Mouse (Mus musculus) limb, embryonic 15.5 days (tissue): ENCODE measurements around the gene Hecw1. TPM values are rescaled to one million over a fixed set of nuclear protein-coding genes. Genes with fewer than 3 reads are reported as not detected.
"Not testable (repeated sequence)": the region's sequence is repeated elsewhere in the genome, so short reads cannot be mapped to it uniquely, and the experiment has no call there.

Source experiments
- ATAC-seq: fragments of 200-750 bp; cut with Nextera tagmentation; 2 replicates; pipeline ENCODE4 v1.8.0; 2017; ENCODE audit warnings: low read depth, moderate TSS enrichment; ENCODE audit not compliant: insufficient number of reproducible peaks, low FRiP score, low TSS enrichment
- H3K27ac ChIP-seq: fragments of 300-500 bp; sonication (generic); 2 replicates; pipeline ENCODE4 v1.5.1; 2015; ENCODE audit warnings: moderate library complexity, mild to moderate bottlenecking, inconsistent platforms
- H3K27me3 ChIP-seq: fragments of 300-500 bp; sonication (generic); 2 replicates; pipeline ENCODE4 v1.6.1; 2015; ENCODE audit warnings: inconsistent platforms
- H3K36me3 ChIP-seq: fragments of 300-500 bp; sonication (generic); 2 replicates; pipeline ENCODE4 v1.6.1; 2015; ENCODE audit warnings: inconsistent platforms
- H3K4me1 ChIP-seq: fragments of 300-500 bp; sonication (generic); 2 replicates; pipeline ENCODE4 v1.6.1; 2015; ENCODE audit warnings: inconsistent platforms
- H3K4me2 ChIP-seq: fragments of 300-500 bp; sonication (generic); 2 replicates; pipeline ENCODE4 v1.6.1; 2015; ENCODE audit warnings: mild to moderate bottlenecking, inconsistent platforms
- H3K4me3 ChIP-seq: fragments of 300-500 bp; sonication (generic); 2 replicates; pipeline ENCODE4 v1.5.1; 2015; ENCODE audit warnings: mild to moderate bottlenecking, inconsistent platforms
- H3K9ac ChIP-seq: fragments of 300-500 bp; sonication (generic); 2 replicates; pipeline ENCODE4 v1.6.1; 2015; ENCODE audit warnings: inconsistent platforms
- H3K9me3 ChIP-seq: fragments of 300-500 bp; sonication (generic); 2 replicates; pipeline ENCODE4 v1.6.1; 2016; ENCODE audit warnings: inconsistent platforms
- WGBS: fragments of 180-500 bp; shearing (Covaris S2); methylation state at CpG from one replicate; pipeline ENCODE4 v1.1.7; 2015; 5-methylcytosine and 5-hydroxymethylcytosine counted together
- polyA plus RNA-seq: library from polyadenylated mRNA; unstranded; fragments of >200 nt; fragmentation: Nextera tagmentation; extraction: Ambion mirVana; gene quantifications from 2 replicates; pipeline ENCODE4 v1.2.1, GENCODE M21; 2015

Hecw1 gene
- polyA plus RNA-seq, 1 experiment from 2014 or later, result 0.13 TPM

GRCm38 (mm10) chr13:14327252-14327651 is 195.8 kb downstream of the Hecw1 start:
- H3K4me2 ChIP-seq, result no peak overlapping the region
- no peaks in the 10 kb centered on the region for H3K36me3 ChIP-seq
- 100% methylated on average over 1 of the region's 1 CpGs for WGBS
- H3K9me3 ChIP-seq, result no peaks in the 10 kb centered on the region
- no peak overlapping the region for H3K4me3 ChIP-seq
- no peaks in the 10 kb centered on the region for H3K27me3 ChIP-seq
- no peak overlapping the region for H3K27ac ChIP-seq
- H3K9ac ChIP-seq, result no peak overlapping the region
- H3K4me1 ChIP-seq, result no peaks in the 10 kb centered on the region
- no peak for ATAC-seq

GRCm38 (mm10) chr13:14306617-14307016 is 216.4 kb downstream of the Hecw1 start:
- Histone ChIP-seq H3K27me3 (no peaks in the 10 kb centered on the region), H3K36me3 (no peaks in the 10 kb centered on the region), H3K4me1 (no peaks in the 10 kb centered on the region), H3K27ac (no peak overlapping the region), H3K4me3 (no peak overlapping the region), H3K9me3 (no peaks in the 10 kb centered on the region), H3K9ac (no peak overlapping the region), H3K4me2 (no peak overlapping the region)
- 27% methylated on average over 8 of the region's 8 CpGs for WGBS
- no peak for ATAC-seq

DNA sequence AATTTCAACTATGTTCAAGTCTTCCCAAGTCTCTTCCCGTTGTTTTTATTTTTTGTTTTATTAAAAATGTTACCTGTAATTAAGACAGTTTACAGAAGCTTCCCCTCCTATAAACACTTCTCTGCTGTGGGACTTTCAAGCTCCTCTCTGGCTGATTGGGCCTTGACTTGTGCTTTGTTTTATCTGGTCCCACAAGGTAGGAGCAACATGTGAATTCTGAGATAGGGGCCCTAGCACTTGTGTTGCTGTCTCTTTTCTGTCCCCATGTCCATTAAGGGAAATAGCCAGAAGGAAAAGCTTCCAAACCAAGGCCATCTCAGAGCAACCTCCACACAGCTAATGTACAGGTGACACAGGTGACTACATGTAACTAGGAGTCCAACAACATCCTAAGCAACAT is 218.9 kb downstream of the Hecw1 start:
- H3K27ac ChIP-seq, result no peak overlapping the region
- WGBS, result 94% methylated on average over 1 of the region's 1 CpGs
- no peaks in the 10 kb centered on the region for H3K36me3 ChIP-seq
- H3K9ac ChIP-seq, result no peak overlapping the region
- H3K4me1 ChIP-seq, result no peaks in the 10 kb centered on the region
- no peaks in the 10 kb centered on the region for H3K27me3 ChIP-seq
- H3K9me3 ChIP-seq, result no peaks in the 10 kb centered on the region
- H3K4me2 ChIP-seq, result no peak overlapping the region
- H3K4me3 ChIP-seq, result no peak overlapping the region
- ATAC-seq, result no peak

DNA sequence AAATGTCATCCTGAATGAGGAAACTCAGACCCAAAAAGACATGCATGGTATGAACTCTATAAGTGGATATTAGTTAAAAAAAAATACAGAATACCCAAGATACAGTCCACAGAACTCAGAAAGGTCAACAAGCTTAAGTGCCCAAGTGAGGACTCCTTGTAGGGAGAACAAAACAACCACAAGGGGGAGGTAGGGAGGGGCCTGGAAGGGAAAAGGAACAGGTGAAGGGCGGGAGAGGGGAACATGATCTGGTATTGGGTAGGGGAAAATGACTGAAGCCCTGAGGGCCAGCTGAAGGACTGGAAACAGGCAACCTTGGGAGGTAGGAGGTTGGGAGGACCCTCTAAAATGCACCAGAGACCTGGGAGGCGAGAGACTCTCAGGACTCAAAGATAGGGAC is 220.1 kb downstream of the Hecw1 start:
- Histone ChIP-seq H3K9me3 (no peaks in the 10 kb centered on the region), H3K27me3 (no peaks in the 10 kb centered on the region), H3K9ac (no peak overlapping the region), H3K27ac (no peak overlapping the region), H3K4me2 (no peak overlapping the region), H3K4me1 (no peaks in the 10 kb centered on the region), H3K4me3 (no peak overlapping the region), H3K36me3 (no peaks in the 10 kb centered on the region)
- no peak for ATAC-seq
- 58% methylated on average over 2 of the region's 2 CpGs for WGBS

DNA sequence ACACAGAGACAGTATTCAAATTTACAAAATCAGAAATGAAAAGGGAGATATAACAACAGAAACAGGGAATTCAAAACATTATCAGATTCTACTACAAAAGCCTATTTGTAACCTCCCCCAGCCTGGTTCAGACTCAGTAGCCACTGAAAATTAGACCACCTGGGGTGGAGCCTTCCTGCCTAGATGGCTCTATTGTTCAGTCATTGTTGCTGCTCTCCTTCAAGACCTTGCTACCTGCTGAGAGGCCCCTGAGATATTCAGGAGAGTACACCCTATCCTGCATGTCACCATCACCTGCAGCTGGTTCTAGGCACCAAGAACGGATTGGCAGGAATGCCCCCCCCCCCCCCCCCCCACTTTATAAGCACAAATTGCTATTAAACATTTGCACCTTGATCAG is 233.0 kb downstream of the Hecw1 start:
- Histone ChIP-seq H3K9ac (no peak overlapping the region), H3K27me3 (no peaks in the 10 kb centered on the region), H3K27ac (no peak overlapping the region), H3K4me3 (no peak overlapping the region), H3K36me3 (no peaks in the 10 kb centered on the region), H3K4me2 (no peak overlapping the region), H3K4me1 (no peaks in the 10 kb centered on the region), H3K9me3 (no peaks in the 10 kb centered on the region)
- WGBS, result 38% methylated on average over 1 of the region's 1 CpGs
- ATAC-seq, result no peak

DNA sequence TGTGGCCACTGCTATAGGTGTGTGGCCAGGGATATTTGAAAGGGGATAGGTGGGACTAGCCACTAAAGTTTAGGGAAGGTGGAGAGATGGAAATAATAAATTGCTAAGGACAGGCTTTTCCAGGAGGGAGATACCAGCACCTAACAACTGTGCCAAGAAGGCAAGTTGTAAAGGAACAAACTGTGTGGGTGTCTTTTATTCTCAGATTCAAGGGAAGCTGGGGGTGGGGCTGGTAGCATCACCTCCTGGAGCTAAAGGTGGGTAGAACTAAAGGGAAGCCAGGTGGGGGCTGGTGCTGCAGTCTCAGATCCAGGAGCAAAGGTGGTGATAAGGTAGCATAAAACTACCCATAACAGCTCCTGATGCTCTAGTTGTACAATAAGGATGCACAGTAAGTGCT is 251.6 kb downstream of the Hecw1 start:
- H3K27me3 ChIP-seq, result no peaks in the 10 kb centered on the region
- H3K4me2 ChIP-seq, result no peak overlapping the region
- H3K36me3 ChIP-seq, result no peaks in the 10 kb centered on the region
- H3K9ac ChIP-seq, result no peak overlapping the region
- H3K9me3 ChIP-seq, result no peaks in the 10 kb centered on the region
- no peak for ATAC-seq
- H3K4me3 ChIP-seq, result no peak overlapping the region
- H3K4me1 ChIP-seq, result no peaks in the 10 kb centered on the region
- H3K27ac ChIP-seq, result no peak overlapping the region

DNA sequence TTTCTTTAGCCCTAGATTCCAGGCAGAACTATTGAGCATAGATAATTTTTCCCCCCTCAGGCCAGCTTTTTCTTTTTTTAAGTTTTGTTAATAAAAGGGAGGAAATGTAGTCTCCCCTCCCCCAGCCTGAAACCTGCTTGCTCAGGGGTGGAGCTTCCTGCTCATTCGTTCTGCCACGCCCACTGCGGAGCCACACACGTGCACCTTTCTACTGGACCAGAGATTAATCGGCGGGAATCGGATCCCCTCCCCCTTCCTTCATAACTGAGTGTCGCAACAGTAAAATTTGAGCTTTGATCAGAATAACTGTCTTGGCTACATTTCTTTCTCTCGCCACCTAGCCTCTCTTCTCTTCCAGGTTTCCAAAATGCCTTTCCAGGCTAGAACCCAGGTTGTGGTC is 262.1 kb downstream of the Hecw1 start:
- H3K27me3 ChIP-seq, H3K27ac ChIP-seq, H3K4me3 ChIP-seq, ATAC-seq, H3K9ac ChIP-seq, H3K4me1 ChIP-seq, H3K36me3 ChIP-seq, H3K4me2 ChIP-seq, H3K9me3 ChIP-seq: not testable (repeated sequence)
- WGBS, result 31% methylated on average over 9 of the region's 9 CpGs

- 55% methylated on average over 2 of the region's 2 CpGs for WGBS
- H3K9me3 ChIP-seq, result no peaks in the 10 kb centered on the region
- H3K4me2 ChIP-seq, result no peak overlapping the region
- no peak for ATAC-seq
- no peak overlapping the region for H3K9ac ChIP-seq
- no peaks in the 10 kb centered on the region for H3K27me3 ChIP-seq
- no peaks in the 10 kb centered on the region for H3K4me1 ChIP-seq
- H3K4me3 ChIP-seq, result no peak overlapping the region
- no peak overlapping the region for H3K27ac ChIP-seq
- H3K36me3 ChIP-seq, result no peaks in the 10 kb centered on the region
Measured at GRCm38 (mm10) chr13:14245946-14246345, 277.1 kb downstream of the Hecw1 start.

DNA sequence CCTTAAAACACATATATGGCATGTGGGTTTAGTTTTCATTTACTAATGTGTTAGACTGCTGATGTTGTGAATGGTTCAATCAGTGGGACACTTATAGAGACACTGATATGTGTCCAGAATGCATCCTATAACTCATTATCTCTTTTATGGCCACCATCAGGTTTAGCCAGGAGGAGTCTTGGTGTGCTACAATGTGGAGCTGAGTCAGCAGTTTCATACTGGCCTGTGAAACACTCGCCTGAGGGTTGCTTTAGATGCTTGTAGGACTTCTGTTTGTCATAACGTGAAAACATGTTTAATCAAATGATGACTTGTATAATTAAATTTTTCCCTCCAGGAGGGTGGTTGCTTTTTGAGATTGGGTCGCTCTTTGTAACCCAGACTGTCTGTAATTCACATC is 343.4 kb downstream of the Hecw1 start:
- Histone ChIP-seq H3K27ac (no peak overlapping the region), H3K4me1 (no peaks in the 10 kb centered on the region), H3K4me2 (no peak overlapping the region), H3K9ac (no peak overlapping the region), H3K36me3 (peaks cover 4% of the 10 kb centered on the region; the same call in 1 of the 2 replicates), H3K4me3 (no peak overlapping the region), H3K9me3 (no peaks in the 10 kb centered on the region), H3K27me3 (no peaks in the 10 kb centered on the region)
- no peak for ATAC-seq
- 83% methylated on average over 3 of the region's 3 CpGs for WGBS

DNA sequence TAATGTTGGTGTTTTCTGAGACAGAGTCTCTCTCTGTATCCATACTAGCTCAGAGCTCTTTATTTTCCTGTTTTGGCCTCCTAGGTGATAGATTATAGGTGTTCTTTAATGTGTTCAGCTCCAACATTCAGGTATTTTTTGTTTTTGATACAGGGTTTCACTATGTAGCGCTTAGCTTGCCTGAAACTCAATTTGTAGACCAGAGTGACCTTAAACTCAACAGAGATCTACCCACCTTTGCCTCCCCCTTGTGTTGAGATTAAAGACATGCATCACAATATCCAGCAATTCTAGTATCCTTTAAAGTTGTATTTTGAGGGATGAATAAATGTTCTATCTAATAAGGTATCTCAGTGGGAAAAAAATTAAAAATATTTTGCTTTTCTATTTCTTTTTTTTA is 345.0 kb downstream of the Hecw1 start:
- Histone ChIP-seq H3K4me1 (no peaks in the 10 kb centered on the region), H3K9me3 (no peaks in the 10 kb centered on the region), H3K27ac (no peak overlapping the region), H3K36me3 (peaks cover 3% of the 10 kb centered on the region; the same call in 1 of the 2 replicates), H3K9ac (no peak overlapping the region), H3K4me2 (no peak overlapping the region), H3K4me3 (no peak overlapping the region), H3K27me3 (no peaks in the 10 kb centered on the region)
- no peak for ATAC-seq
- 97% methylated on average over 1 of the region's 1 CpGs for WGBS

Other genes with a start within 250 kb of the Hecw1 start
- gene Mrpl32, start 89.9 kb upstream of the Hecw1 start, polyA plus RNA-seq, result 96.2 and 102 TPM in 2 replicates
- gene Psma2, start 90.0 kb upstream of the Hecw1 start, polyA plus RNA-seq, result 178 and 181 TPM in 2 replicates
- 24.6 and 25.8 TPM in 2 replicates for gene AW209491, start 106.9 kb upstream of the Hecw1 start, polyA plus RNA-seq